ENCODE assay signal across 1 mouse cellular context in genomic region chr8:45528890-45529289, GRCm38 (mm10).
A peak's percentile ranks its signal among the peaks of the same experiment; 100 is the strongest.
TF ChIP-seq lines count a peak whose summit lies in the region.

No protein-coding gene starts in this region.

TF ChIP-seq in C2C12, 6 proteins besides CTCF, POLR2A, EP300 and RAD21 (continued from another document):
- peak; percentile 33 for TF ChIP-seq MAX (IDR thresholded peaks at IDR 0.05)
- TF ChIP-seq CEBPB (IDR thresholded peaks at IDR 0.05; ENCODE audit: low read depth), result no peak
- no peak for TF ChIP-seq USF1 (IDR thresholded peaks at IDR 0.05; ENCODE audit: low read depth)
- peak; percentile 24 for TF ChIP-seq FOSL1 (IDR thresholded peaks at IDR 0.05; ENCODE audit: insufficient read depth, low read length, poor library complexity, severe bottlenecking)
